Mouse (Mus musculus): ENCODE results near the gene Elmsan1.

The Elmsan1 gene

DNA sequence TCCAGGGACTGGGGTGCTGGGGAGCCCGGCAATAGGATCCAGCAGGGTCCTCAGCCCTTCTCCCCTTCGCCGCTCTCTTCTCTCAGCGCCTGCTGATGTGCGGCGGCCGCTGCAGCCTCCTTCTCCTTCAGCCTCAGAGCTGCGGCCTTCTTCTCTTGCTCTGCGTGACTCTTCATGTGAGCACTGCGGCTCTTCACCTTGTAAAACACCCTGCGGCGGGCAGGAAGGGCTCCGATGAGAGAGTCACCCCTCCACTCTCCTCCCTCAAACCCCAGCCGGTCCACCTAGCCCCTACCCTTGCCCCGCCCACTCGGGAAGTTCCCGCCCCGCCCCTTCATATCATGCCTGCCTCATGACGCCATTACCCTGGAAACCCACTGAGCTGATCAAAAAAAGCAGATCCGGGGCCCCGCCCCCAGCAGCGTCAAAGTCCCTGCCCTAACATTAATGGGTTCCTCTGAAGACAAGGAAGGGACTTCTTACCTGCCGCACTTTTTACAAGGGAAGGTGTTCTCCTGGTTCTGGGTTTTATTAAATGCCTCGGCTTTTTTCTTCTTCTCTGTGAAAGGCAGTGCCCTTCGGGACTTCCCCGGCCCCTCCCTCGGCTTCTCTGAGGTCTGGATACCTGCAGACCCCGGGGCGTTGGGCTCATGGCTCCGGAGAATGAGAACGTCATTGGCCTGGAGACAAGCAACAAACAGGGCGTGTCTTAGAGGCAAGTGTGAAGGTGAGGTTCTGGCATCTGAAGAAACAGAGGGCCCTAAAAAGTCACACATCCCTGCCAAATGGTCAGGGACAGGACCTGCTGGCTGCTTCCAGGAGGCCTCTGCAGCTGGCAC, 66.1 kb downstream of the Elmsan1 start:
- DNase-seq (ENCODE audit: low spot score in 2 of 2): no peak

DNA sequence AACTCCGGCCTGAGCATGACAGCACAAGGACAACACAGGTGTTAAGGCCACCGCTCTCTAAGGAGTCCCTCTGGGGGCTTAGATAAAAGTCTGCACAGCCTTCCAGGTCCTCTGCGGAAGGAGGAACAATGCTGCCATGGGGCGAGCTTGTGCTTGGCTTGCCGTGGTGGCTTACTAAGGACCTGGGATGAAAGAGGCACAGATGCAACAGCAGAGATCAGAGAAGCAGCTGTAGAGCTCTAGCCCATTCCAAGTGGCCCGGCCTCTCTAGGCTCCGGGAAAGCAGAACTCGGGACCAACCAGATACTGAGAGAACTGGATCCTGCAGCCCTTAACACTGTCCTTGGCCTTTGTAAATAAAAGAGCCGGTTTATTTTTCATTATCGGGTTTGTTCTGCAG, 66.8 kb downstream of the Elmsan1 start:
- DNase-seq (ENCODE audit: low spot score in 2 of 2): no peak

DNA sequence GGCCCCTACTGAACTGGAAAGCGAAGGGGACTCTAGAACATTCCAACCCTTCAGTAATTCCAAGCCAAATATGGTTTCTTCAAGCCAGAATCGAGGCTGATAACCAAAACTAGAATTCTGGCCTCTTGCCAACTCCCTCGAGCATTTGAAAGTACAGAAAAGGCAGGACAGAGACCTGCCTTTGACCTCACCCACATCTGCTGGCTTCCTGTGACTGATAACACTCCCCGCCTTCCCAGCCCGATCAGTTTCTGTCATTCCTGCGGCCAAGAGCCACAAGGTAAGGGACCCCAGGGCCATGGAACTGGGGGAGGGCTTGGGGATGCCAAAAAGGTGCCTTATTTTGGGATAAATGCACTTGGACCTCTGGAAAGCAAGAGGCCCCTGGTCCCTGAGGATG, 67.7 kb downstream of the Elmsan1 start:
- no peak for DNase-seq (ENCODE audit: low spot score in 2 of 2)

DNA sequence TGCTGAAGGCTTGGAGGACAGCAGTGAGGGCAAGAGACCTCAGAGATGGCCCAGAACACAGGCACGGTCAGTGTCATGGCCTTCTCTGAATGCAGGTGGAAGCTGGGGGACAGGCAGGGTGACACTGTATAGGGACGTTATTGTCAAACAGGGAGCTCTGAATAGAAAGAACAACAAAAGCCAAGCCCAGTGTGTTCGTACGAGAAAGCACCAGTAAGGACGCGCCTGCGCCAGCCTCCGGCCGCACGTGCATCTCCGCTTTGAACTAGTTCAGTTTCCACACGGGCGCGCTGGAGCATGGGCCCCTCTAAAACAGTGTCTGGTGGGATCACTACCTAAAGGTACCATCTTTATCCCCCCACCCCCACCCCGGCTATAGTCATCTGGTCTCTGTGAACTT, 68.7 kb downstream of the Elmsan1 start:
- no peak for DNase-seq (ENCODE audit: low spot score in 2 of 2)

DNA sequence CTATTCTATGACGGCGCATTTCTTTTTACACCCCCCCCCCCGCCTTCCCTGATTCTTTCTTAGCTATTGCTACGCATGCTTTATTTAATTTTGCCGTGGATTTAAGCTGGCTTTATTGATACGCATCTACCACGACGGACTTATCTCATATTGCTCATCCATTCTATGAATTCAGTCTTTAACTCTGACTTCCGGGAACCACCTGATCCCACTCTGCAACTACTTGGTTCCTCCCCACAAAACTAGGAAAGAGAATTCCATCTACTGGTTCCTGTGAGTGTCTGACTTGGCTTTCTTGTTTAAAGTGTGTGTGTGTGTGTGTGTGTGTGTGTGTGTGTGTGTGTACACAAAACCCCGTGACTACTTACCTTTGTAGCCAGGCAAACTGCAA, 70.1 kb downstream of the Elmsan1 start:
- no peak for DNase-seq (ENCODE audit: low spot score in 2 of 2)

DNA sequence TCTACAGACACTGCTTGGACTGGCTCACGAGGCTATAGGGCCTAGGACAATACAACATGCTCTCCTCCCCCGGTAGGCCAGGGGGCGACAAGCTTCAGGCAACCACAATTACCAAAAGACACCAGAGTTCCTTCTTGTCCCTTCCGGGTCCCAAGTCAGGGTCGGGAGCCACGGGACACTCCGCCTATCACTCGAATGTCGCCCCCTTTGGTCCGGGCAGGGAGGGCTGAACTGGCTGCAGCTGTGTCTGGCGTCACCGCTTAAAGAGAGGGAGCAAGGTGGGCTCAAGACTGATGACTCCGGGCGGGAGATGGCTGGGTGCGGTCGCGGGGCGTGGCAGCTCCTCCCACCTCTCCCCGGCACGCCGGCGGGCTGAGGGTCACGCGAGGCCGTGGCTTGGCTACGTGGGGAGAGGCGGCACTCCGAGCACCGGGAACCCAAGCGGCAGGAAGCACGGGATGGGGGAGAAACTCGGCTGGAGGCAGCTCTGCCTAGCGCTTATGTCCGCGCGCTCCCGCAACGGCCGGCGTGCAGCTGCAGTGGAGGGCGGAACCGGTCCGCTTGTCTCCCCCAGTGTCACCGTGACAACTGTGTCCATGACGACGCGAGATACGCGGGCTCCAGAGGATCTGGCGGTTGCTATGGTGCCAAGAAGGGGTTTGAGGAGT, 70.6 kb downstream of the Elmsan1 start, which contains the start of gene Pnma1:
Gene Pnma1 (minus strand): TSS at position 536 of the 668 bp plus-strand sequence.
- peak; percentile 54 to 74 for DNase-seq (ENCODE audit: low spot score in 2 of 2)

DNA sequence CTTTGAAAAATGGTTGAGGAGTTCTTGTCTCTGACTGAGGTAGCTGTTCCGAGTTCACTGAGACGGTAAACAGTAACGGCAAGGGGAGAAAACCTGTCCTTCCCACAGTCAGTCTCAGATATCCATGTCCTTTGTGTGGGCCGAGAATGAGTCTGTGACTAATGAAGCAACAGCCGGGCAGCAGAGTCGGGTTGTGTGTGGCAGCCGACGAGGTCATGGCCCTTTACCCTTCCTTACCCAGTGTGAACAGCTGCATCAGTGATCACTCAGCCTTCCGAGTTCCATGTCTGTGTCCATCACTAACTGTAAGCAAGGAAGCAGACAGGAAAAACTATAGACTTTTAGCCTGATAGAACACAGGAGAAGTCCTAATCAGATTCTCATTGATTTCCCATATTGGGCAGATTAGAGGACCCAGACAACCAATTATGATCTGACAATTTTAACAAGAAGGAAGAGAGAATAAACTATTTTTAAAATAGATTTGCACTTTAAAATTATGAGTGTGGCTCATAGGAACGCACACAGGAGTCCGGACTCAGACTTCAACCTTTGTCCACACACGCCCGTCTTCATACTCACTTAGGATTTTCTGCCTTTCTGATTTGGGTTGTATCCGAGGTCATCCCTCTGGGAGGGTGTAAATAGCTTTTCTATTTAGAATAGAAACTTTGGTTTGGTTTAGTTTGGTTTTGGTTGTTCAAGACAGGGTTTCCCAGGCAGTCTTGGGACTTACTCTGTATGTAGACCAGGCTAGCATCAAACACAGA, 76.2 kb downstream of the Elmsan1 start:
- no peak for DNase-seq (ENCODE audit: low spot score in 2 of 2)

DNA sequence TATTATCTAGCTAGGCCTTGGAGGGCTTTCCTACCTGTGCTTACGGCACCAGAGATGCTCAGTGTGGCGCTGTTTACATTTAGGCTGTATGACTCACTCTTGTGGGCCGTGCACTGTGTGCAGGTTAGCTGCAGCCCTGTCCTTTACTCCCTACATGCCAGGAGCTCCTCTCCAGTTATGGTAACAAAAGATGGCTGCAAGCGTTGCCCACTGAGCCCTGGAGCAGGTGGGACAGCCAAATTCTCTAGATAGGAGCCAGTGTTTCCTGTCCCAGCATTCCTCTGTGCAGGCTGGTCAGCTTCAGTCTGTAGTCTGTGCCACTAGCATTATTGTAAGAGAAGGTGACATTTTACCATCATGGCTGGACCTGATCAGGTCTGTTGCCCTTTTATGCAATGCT, 77.4 kb downstream of the Elmsan1 start:
- DNase-seq (ENCODE audit: low spot score in 2 of 2): no peak

DNA sequence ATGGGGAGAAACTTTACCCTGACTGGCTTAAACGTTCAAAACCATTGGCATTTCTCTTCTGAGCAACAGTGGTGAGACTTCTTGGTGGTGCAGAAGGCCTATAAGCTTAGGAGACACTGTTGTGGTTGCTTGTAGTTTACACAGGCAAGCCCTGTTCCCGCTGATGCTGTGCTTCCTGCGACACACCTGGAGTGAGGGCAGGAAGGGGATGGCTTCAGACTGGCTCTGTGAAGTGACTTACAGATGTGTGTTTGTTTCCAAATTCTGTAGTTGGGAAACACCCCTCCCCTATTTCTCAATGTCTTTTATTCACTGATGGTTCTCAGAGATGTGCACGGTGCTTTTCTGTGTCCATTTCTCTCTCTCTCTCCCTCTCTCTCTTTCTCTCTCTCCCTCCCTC, 78.5 kb downstream of the Elmsan1 start:
- DNase-seq (ENCODE audit: low spot score in 2 of 2): no peak

DNA sequence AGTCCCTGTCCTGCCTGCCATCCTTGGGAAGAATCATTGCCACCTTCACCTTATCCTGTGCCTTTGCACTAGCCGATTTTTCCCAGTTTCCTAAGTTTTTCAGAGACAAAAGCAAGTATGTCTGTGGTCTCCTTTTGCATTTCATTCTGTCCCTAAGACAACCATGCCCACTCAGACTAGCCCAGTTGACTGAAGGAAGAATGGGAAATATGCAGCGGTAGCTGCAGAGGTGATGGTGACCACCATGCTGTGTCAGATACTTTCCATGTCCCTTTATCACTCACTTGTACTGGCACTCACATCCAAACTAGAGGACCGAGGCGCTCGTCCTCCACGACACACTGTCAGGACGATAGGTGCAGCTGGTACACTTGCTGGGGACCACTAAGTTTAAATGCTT, 81.5 kb downstream of the Elmsan1 start:
- no peak for DNase-seq (ENCODE audit: low spot score in 2 of 2)

DNA sequence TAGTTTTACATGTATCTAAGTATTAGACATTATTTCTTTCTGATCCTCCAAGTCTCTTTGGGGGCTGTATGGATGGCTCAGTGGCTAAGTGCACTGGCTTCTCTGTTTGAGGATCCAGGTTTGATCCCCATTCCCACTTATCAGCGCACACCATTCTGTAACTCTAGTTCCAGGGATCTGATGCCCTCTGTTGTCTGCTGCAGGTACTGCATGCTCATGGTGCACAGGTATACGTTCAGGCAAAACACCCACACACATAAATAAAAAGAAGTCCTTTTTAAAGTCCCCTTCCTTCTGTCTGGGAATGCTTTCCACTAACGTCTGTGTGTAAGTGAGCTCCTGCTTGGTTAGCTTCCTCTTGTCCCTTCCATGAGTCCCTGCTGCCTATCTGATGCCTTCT, 86.4 kb downstream of the Elmsan1 start:
- DNase-seq (ENCODE audit: low spot score in 2 of 2): no peak

DNA sequence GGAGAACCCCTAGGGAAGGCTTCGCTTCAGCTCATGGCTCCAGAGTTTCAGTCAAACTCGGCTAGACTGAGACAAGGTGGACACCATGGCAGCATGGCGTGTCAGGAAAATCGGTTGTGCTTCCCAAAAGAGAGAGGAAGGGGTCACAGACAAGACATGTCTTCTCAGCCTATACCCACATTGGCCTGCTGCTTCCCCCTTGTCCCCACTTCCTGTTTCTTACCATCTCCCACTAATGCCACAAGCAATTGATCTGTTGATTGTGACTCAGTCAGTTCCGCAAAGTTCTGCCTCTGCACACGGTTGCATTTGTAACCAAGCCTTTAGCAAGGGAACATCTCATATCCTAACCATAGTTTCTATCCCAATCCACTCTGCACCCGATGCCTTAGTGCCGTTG, 88.8 kb downstream of the Elmsan1 start:
- no peak for DNase-seq (ENCODE audit: low spot score in 2 of 2)

DNA sequence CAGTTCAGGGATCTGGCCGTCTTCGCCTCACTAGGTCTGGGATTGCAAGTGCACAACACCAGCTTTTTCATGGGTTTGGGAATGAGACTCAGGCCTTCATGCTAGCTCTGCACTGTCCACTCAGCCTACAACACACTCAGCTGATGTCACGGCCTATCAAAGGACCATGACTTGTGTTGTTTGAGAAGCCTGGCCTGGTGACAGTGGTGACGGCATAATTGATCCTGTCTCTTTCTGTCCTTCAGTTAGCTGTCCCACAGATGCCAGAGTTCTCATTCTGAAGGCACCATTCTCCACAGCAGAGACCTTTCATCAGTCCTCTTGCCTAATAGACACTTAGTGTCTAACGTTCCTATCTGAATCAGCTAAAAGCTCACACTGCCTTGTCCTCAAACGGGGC, 90.1 kb downstream of the Elmsan1 start:
- DNase-seq (ENCODE audit: low spot score in 2 of 2): no peak

DNA sequence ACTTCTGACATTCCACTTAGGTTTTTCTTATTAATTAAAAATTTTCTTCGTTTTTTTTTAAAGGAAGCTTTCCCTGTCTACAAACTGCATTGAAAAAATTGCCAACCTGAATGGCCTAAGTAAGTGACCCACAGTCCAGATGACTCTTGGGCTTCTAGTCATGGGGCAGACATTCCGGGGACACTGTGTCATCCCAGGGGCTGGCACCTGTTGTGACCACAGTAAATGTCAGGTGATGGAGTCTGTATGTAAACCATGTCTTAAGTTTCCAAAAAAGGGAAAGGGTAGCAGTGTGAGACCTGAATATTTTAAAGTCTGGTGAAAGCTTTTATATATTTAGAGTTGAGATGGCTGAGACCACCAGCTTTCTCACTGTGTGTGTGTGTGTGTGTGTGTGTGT, 91.8 kb downstream of the Elmsan1 start:
- no peak for DNase-seq (ENCODE audit: low spot score in 2 of 2)

DNA sequence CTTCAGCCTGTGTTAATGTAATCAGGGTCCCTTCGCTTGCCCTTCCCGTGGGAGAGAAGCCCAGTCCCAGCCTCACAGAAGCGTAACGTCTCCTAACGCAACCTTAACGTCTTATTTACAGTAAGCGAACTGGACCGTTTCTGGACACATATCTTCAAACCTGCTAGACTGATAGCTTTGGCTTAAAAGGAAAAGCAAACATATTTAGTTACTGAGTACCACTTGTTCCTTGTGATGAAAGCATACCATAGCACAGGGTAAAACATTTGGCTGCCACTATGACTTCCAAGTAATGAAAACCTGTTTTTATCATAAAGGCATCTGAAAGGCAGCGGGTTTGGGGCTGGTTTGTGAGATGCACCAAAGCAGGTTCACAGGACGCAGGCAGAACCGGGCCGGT, 92.8 kb downstream of the Elmsan1 start:
- DNase-seq (ENCODE audit: low spot score in 2 of 2): no peak

DNA sequence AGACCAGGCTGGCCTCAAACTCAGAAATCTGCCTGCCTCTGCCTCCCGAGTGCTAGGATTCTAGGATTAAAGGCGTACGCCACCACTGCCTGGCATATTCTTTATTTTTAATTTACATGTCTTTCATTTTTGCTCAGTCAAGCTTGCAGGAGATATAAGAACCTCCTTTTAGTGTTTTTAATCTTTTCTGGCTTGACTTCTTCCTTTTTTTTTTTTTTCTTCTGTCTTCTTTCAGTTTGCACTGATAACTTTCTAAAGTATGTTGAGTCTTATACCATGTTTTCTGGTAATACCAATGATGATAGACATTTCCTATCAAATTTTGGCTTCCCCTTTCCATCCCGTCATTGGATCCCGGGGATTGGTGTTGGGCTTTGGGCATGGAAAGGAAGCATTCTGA, 99.1 kb downstream of the Elmsan1 start:
- no peak for DNase-seq (ENCODE audit: low spot score in 2 of 2)

DNA sequence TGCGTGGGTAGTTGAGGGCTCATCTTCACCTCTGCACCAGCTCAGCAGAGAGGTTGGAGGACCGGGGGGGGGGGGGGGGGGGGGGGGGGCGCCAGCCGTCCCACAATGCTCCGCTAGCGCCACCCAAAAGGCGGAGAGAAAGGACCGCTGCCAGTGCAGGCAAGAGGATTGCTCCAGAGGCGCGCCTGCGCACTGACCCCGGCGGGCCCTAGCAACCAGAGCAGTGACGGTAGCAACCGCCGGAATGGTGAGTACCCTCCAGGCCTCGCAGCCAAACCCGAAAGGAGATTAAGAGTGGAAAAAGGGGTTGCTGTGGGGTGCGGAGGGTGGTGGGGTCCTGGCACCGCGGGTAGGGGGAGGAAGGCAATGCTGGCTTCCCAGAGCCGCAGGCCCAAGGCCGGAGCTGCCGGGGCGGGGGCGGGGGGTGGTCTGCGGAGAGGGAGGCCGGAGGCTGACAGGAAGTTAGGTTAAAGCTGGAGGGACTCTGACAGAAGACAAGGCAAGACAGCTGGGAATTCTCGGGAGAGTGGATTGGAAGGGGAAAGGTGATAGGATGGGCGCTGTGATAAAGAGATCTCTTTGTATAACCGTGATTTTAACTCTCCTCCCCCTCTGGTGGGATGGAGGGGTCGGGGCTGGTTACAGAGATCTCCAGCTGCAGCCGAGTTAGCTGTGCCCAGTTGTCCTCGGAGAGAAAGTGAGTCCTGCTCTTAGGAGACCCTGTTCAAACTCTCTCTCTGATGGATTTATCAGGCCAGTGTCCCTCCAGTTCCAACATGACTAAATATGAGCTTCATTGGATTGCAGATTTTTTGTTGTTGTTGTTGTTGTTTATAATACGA, 104.3 kb downstream of the Elmsan1 start, which contains the start of gene Dnal1:
Gene Dnal1 (plus strand): TSS at position 214 of the 842 bp plus-strand sequence.
- DNase-seq (ENCODE audit: low spot score in 2 of 2): peak; percentile 72 to 85

DNA sequence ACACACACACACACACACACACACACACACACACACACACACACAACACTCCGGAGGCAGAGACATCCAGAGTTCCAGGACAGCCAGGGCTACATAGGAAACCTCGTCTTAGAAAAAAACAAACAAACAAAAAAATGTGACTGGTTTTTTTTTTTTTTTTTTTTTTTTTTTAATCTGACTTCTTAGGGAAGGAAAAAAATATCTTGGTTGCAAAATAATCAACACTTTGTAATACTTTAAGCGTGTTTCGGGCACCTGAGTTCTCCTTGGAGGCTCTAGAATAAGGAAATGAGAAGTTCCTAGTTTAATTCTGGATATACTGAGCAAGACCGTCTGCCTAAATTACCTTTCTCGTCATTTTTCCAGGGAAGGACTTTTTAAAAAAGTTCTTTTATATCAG, 105.0 kb downstream of the Elmsan1 start:
- no peak for DNase-seq (ENCODE audit: low spot score in 2 of 2)

DNA sequence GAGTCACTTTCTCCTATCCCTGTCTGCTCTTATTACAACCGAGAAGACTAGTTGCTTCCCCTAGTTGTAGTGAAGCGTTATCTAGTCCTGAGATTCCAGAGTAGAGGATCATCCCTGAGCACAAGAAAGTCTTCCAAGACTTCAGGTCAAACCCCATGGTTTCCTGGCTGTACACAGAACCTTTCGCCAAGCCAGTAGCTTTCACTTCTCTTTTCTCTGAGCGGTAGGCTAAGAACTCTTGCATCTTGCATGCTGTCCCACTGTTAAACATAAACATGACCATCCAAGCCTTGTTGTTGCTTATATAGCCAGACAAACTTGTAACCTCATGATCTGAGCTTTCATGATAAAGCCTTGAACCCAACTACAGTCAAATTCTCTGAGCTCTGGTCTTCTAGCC, 107.9 kb downstream of the Elmsan1 start:
- no peak for DNase-seq (ENCODE audit: low spot score in 2 of 2)

DNA sequence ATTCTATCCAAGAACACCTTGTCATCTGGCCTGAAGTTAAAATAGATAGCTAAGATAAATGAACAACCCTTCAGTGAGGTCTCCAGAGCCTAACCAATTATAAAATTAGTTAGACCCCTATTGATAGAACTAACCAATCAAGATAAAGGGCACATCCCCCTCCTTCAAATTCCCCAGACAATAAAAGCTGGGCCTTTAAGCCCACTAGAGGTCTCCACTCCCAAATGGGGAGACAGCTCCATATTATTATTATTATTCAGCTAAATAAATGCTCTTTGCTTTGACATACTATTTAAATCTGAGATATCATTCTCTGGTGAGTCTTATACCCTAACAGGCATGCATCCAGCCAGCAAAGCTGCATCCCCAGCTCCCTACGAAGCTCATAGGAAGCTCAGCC, 108.8 kb downstream of the Elmsan1 start:
- DNase-seq (ENCODE audit: low spot score in 2 of 2): no peak

DNA sequence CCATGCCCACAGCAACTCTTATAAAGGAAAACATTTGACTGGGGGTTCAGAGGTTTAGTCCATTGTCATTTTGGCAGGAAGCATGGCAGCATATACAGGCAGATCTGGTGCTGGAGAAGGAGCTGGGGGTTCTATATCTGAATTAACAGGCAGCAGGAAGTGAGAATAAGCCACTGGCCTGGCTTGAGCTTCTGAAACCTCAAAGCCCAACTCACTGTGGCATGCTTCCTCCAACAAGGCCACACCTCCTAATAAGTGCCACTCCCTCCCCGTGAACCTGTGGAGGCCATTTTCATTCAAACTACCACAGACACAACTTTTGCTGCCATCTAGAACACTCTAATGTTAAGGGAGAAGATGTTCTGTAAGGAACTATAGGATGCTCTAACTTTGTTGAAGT, 111.0 kb downstream of the Elmsan1 start:
- DNase-seq (ENCODE audit: low spot score in 2 of 2): no peak

DNA sequence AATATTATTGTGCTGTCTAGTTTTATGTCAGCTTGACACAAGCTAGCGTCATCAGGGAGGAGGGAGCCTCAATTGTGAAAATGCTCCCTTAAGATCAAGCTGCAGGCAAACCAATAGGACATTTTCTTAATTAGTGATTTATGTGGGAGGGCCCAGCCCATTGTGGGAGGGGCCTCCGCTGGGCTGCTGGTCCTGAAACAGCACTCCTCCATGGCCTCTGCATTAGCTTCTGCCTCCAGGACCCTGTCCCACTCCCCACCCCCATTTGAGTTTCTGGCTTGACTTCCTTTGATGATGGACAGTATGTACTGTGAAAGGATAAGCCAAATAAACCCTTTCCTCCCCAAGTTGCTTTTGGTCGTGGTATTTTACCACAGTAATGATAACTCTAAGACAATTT, 111.7 kb downstream of the Elmsan1 start:
- DNase-seq (ENCODE audit: low spot score in 2 of 2): no peak
